Mouse (Mus musculus) megakaryocyte, embryonic 14.5 days (primary cell): Measurements from ENCODE around the gene Rilp. TPM values are rescaled to one million over a fixed set of nuclear protein-coding genes. Genes with fewer than 3 reads are reported as not detected.

Experiments
- H3K27me3 ChIP-seq: replicated peaks from 2 replicates; pipeline ENCODE3; 2012; ENCODE audit warnings: inconsistent platforms
- H3K36me3 ChIP-seq: replicated peaks from 2 replicates; pipeline ENCODE3; 2012; ENCODE audit warnings: low read length, inconsistent platforms, mixed read lengths
- H3K4me1 ChIP-seq: 2 replicates; pipeline ENCODE4 v1.6.1; 2012; ENCODE audit warnings: inconsistent platforms
- H3K4me3 ChIP-seq: replicated peaks from 2 replicates; pipeline ENCODE3; 2012; ENCODE audit warnings: moderate library complexity, mild to moderate bottlenecking, inconsistent platforms
- H3K9me3 ChIP-seq: 2 replicates; pipeline ENCODE4 v1.6.1; 2012; ENCODE audit warnings: inconsistent platforms
- FLI1 ChIP-seq: IDR thresholded peaks from 2 replicates; pipeline ENCODE4 v1.6.1; 2012; ENCODE audit warnings: low read length, inconsistent platforms, mixed read lengths
- GATA1 ChIP-seq: IDR thresholded peaks from 3 replicates; pipeline ENCODE4 v1.6.1; 2012; ENCODE audit warnings: mixed read lengths, low read length, inconsistent platforms, borderline replicate concordance
- polyA plus RNA-seq: library from polyadenylated mRNA; stranded (reverse); fragments of >175 nt; gene quantifications from 2 replicates; pipeline ENCODE4 v1.2.3, GENCODE M21; 2012; ENCODE audit warnings: low replicate concordance; ENCODE audit not compliant: insufficient read depth

The Rilp gene
- polyA plus RNA-seq, 1 experiment = 9.5 TPM

- Histone ChIP-seq H3K36me3 (peaks cover 45% of the 10 kb centered on the region), H3K9me3 (no peaks in the 10 kb centered on the region), H3K4me3 (peak overlapping the region; percentile 98), H3K27me3 (no peaks in the 10 kb centered on the region), H3K4me1 (peaks cover 28% of the 10 kb centered on the region)
- TF ChIP-seq GATA1 (no peak), FLI1 (no peak)
These were observed 22.4 kb upstream of the Rilp start for GRCm38 (mm10) chr11:75487496-75487895.

- H3K27me3 ChIP-seq = no peaks in the 10 kb centered on the region
- H3K9me3 ChIP-seq = no peaks in the 10 kb centered on the region
- no peak overlapping the region for H3K4me3 ChIP-seq
- TF ChIP-seq GATA1 (no peak), FLI1 (no peak)
- H3K36me3 ChIP-seq = peaks cover 99% of the 10 kb centered on the region
- H3K4me1 ChIP-seq = peaks cover 27% of the 10 kb centered on the region
These were observed 15.4 kb upstream of the Rilp start for GRCm38 (mm10) chr11:75494296-75495049.

- Histone ChIP-seq H3K4me1 (peaks cover 24% of the 10 kb centered on the region), H3K9me3 (no peaks in the 10 kb centered on the region), H3K36me3 (peaks cover 99% of the 10 kb centered on the region), H3K27me3 (no peaks in the 10 kb centered on the region), H3K4me3 (no peak overlapping the region)
- no peak for TF ChIP-seq GATA1
- TF ChIP-seq FLI1 = no peak
These were observed 11.8 kb upstream of the Rilp start for GRCm38 (mm10) chr11:75498126-75498525.

GRCm38 (mm10) chr11:75508162-75508561, 1.7 kb upstream of the Rilp start:
- no peaks in the 10 kb centered on the region for H3K9me3 ChIP-seq
- peaks cover 83% of the 10 kb centered on the region for H3K36me3 ChIP-seq
- no peak for TF ChIP-seq GATA1
- TF ChIP-seq FLI1 = no peak
- peak overlapping the region; percentile 16 for H3K4me3 ChIP-seq
- H3K4me1 ChIP-seq = peaks cover 52% of the 10 kb centered on the region
- H3K27me3 ChIP-seq = no peaks in the 10 kb centered on the region

- Histone ChIP-seq H3K36me3 (peaks cover 76% of the 10 kb centered on the region), H3K27me3 (no peaks in the 10 kb centered on the region), H3K4me1 (peaks cover 59% of the 10 kb centered on the region), H3K9me3 (no peaks in the 10 kb centered on the region), H3K4me3 (peak overlapping the region; percentile 1)
- no peak for TF ChIP-seq GATA1
- TF ChIP-seq FLI1 = no peak
These were observed 990 bp upstream of the Rilp start for GRCm38 (mm10) chr11:75508904-75509303.

GRCm38 (mm10) chr11:75510627-75510993, 716 bp downstream of the Rilp start:
- H3K27me3 ChIP-seq = no peaks in the 10 kb centered on the region
- peak overlapping the region; percentile 93 for H3K4me3 ChIP-seq
- peaks cover 74% of the 10 kb centered on the region for H3K36me3 ChIP-seq
- H3K9me3 ChIP-seq = no peaks in the 10 kb centered on the region
- peaks cover 76% of the 10 kb centered on the region for H3K4me1 ChIP-seq
- TF ChIP-seq FLI1 = no peak

GRCm38 (mm10) chr11:75511213-75511612, 1.3 kb downstream of the Rilp start:
- Histone ChIP-seq H3K4me1 (peaks cover 76% of the 10 kb centered on the region), H3K27me3 (no peaks in the 10 kb centered on the region), H3K4me3 (no peak overlapping the region), H3K9me3 (no peaks in the 10 kb centered on the region), H3K36me3 (peaks cover 71% of the 10 kb centered on the region)
- TF ChIP-seq GATA1 = no peak
- TF ChIP-seq FLI1 = no peak

- Histone ChIP-seq H3K9me3 (no peaks in the 10 kb centered on the region), H3K4me1 (peaks cover 81% of the 10 kb centered on the region), H3K4me3 (peak overlapping the region; percentile 92), H3K36me3 (peaks cover 74% of the 10 kb centered on the region), H3K27me3 (no peaks in the 10 kb centered on the region)
- TF ChIP-seq FLI1 (no peak), GATA1 (no peak)
These were observed 2.6 kb downstream of the Rilp start for GRCm38 (mm10) chr11:75512301-75513018.

GRCm38 (mm10) chr11:75513336-75513735, 3.4 kb downstream of the Rilp start, which contains the start of gene Scarf1:
TSS of gene Scarf1 (plus strand) at chr11:75513540.
- H3K4me3 ChIP-seq = peak within 1 kb of the TSS; percentile 92

GRCm38 (mm10) chr11:75515186-75515585, 5.3 kb downstream of the Rilp start:
- peaks cover 62% of the 10 kb centered on the region for H3K4me1 ChIP-seq
- TF ChIP-seq GATA1 (no peak), FLI1 (no peak)
- no peaks in the 10 kb centered on the region for H3K9me3 ChIP-seq
- peak overlapping the region; percentile 42 for H3K4me3 ChIP-seq
- H3K27me3 ChIP-seq = peaks cover 1% of the 10 kb centered on the region
- H3K36me3 ChIP-seq = peaks cover 61% of the 10 kb centered on the region

More at GRCm38 (mm10) chr11:75513336-75513735, 3.4 kb downstream of the Rilp start, which contains the start of gene Scarf1:
- Histone ChIP-seq H3K9me3 (no peaks in the 10 kb centered on the region), H3K36me3 (peaks cover 71% of the 10 kb centered on the region), H3K4me1 (peaks cover 77% of the 10 kb centered on the region), H3K27me3 (no peaks in the 10 kb centered on the region)
- TF ChIP-seq GATA1 = no peak
- TF ChIP-seq FLI1 = no peak
